Mouse (Mus musculus) heart, postnatal 10 days (tissue): ENCODE results near the gene Hexa. TPM values are rescaled to one million over a fixed set of nuclear protein-coding genes. Genes with fewer than 3 reads are reported as not detected.

ENCODE experiments used
- DNase-seq, 2 experiments: peaks; one replicate each; pipeline ENCODE4 v3.0.0; 2021
- intact Hi-C: fragments of 180-260 bp; cut with DNase I; formaldehyde crosslinking; loops from one replicate; pipeline ENCODE4 v1.15.1; 2025
- total RNA-seq, 2 experiments: library from RNA; stranded (reverse); gene quantifications; 2 replicates each; pipeline ENCODE4 v1.2.3; 2021

The Hexa gene
- total RNA-seq, 2 experiments from 2014 or later, result 33.1 to 38.1 TPM

DNA sequence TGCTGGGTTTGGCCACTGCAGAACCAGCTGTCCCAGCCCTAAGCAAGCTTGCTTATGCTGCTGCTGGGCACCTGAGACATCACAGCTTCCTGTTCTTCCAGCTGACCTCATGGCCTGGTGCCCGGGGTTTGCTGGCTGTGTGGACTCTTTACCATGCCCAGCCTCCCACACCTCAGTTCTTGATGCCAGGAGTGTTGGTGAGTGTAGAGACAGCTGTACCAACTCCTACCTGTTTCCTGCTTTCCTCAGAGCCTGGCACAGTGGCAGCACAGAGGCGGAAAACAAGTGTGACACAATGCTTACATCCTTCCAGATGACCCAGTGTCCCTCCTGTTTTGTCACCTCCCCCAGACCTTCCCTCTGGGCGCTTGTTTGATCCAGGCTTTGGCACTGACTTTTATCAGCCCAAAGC lies 12.3 kb downstream of the Hexa start:
- DNase-seq, result peak; percentile 44 to 49
- intact Hi-C loops, result no loop called here

DNA sequence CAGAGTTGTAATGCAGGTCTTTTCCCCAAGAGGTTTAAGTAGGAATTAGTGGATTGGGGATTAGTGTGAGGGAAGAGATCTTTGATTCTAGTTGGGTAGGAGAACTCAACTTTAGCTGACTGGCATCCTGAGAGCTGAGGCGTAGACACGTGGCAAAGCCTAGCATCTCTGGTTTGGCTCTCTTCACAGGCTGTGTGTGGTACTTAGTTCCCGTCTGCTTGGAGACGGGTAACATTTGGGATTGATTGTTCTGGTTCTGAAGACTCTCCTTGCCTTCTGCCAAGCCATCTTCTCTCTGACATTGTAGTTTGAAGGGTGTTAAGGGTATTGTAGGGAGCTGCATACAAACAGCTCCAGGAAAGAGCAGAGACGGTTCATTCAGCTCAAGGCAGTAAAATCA lies 13.3 kb downstream of the Hexa start:
- DNase-seq, result no peak
- intact Hi-C loops, result no loop called here

DNA sequence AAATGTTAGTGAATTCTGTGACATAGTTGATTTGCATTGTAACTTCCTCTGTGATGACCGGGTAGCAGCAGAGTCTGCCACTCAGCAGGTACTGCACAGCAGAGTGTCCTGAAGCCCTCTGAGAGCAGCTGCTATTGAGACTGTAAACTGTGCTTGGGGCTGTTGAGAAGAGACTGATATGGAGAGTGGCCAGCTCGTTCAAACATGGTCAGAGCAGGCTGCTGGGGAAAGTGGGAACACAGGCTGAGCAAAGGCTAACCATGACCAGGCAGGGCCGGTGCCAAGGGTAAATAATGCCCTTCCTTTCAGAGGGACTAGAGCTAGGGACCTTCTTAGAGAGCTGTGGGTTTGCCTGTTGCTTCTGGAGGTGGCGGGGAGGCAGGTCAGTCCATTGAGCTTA lies 14.4 kb downstream of the Hexa start:
- intact Hi-C loops, result no loop called here
- DNase-seq, result peak in 1 of 2 experiments; percentile 39

DNA sequence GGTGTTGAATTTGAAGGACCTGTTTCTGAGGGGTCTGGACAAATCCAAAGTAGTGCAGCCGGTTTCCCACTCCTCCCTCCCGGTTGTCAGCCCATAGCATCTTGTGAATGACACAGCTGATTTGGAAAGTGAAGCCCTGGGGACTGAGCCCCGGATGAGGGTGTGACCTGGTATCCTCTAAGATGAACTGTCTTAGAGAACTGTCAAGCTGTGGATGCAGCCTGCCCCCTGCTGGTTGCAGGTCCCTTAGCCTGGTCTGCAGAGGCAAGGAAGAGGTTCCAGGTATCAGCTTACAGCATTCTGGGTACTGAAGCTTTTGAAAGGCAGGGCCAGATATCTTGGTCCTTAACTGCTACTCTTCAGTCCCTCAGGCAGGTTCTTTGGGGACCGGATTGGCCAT lies 26.3 kb downstream of the Hexa start:
- intact Hi-C loops, result loop anchor here (1.0 to 10.0 kb wide), 4 partner anchors 112 to 661 kb away; no protein-coding TSS in a partner anchor
- DNase-seq, result peak; percentile 83 to 88

DNA sequence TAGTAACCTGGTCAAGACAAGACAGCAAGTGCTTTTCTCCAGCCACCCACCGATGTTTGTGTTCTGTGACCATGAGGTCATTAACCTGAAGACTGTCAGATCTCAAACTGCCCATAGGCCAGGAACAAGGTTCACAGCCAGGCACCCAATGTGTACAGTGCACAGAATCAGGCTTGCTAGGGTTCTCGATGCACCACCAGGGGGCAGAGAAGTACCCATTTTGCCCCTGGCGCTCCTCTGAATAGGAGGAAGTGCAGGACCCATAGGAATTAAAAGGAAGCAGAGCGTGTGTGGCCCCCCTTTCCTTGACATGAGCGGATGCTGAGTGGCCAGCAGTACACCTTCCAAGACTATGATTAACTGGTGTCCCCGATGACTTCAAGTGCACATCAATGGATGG lies 27.8 kb downstream of the Hexa start:
- DNase-seq, result peak; percentile 65 to 77
- intact Hi-C loops, result loop anchor here (1.0 to 10.0 kb wide), 4 partner anchors 17 to 662 kb away; no protein-coding TSS in a partner anchor

DNA sequence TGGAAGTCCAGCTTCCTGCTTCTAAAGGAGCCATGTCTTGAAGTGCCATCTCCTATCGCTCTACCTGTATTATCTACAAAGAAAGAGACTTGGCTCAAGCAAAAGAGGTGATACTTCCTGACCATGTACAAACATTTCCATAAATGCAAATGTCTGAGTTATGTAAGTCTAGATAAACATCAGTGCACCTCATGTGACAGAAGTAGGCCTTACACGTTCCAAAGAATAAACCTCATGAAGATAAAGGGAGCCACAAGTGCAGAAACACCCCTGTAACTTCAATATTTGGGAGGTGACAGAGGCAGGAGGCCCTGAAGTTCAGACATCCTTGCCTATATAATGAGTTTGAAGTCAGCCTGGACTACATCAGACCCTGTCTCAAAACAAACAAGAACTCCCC lies 32.5 kb downstream of the Hexa start:
- intact Hi-C loops, result no loop called here
- no peak for DNase-seq

DNA sequence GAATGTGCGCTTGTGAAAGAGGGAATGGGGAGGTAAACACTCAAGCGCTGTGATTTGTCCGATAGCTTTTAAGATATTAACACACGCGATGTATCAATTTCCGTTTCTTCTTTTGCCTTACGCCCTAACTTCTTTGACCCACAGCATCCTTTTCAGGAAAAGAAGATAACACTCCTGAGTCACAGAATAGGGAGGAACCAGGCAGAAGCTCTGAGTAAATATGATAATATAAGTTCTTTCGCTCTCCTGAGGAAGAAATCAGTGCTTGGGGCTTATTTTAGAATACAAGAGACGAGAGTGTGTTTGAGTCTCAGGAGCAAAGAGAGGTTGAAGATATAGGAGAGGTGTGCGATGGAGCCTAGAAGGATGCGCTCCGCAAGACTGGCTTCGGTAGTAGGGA lies 38.1 kb downstream of the Hexa start:
- DNase-seq, result no peak
- intact Hi-C loops, result no loop called here

DNA sequence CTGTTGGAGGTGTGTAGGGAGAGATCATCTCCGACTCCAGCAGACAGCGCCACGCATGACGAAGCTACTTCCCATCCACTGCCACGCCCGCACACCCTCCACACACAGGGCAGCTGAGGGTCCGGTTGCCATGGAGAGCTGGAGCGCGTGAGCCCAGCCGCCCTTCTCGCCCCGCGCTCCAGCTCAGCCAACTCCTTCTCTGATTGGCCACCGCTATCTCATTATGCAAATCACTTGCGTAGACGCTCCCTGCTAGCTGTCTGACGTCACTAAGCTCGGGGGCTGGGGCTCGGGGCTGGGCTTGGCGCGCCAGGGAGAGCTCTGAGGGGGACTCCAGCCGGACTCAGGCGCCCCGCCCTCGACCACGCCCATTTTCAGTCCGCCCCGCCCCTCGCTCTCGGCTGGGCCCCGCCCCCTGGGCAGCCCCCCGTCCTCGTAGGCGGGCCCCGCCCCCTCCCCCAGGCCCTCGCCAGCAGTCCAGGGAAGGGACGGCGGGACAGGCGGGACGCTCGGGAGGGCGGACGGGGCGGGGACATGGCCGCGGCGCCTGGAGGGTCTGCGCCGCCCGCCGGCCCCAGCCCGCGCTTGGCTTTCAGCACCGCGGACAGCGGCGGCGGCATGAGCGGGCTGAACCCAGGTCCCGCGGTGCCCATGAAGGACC lies 38.6 kb downstream of the Hexa start, which contains the start of gene Celf6:
TSS of gene Celf6 (plus strand) at position 74 of the 661 bp plus-strand sequence.
- peak; percentile 86 to 91 for DNase-seq
- intact Hi-C loops, result no loop called here

DNA sequence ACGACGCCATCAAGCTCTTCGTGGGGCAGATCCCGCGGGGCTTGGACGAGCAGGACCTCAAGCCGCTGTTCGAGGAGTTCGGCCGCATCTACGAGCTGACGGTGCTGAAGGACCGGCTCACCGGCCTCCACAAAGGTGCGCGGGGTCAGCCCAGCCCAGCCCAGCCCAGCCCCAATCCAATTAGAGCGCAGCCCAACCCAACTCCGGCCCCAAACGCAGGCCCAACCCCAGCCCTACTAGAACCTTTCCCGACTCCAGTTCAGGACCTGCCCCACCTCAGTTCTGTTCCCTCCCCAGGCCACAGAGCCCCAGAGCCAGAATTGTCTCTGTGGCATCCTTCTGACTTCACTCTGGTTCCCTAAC lies 39.1 kb downstream of the Hexa start:
- intact Hi-C loops, result no loop called here

DNA sequence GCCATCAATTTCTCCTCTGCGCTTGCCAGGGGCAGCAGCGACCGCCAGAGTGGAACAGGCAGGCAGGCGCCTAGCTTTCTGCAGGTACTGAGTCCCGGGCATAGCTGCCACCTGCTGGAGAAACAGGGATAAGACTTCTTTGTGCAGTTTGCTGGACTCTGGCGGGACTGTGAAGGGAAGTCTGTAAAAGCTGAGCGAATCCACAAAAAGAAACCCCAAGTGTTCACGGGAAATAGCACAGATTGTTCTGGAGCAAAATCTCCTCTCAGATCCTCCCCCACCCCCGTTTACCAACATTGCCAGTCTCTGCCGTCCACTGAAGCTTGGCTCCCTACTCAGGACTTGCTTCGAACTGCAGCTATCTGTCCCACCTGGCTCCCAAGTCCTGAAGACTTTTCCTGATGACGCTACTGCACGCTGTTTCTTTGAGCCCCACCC lies 45.5 kb downstream of the Hexa start:
- intact Hi-C loops, result loop anchor here (1.0 kb wide), 1 partner anchor 18 kb away; no protein-coding TSS in a partner anchor
- DNase-seq, result peak; percentile 78 to 84

More for the DNA sequence above, 39.1 kb downstream of the Hexa start:
- no peak for DNase-seq

DNA sequence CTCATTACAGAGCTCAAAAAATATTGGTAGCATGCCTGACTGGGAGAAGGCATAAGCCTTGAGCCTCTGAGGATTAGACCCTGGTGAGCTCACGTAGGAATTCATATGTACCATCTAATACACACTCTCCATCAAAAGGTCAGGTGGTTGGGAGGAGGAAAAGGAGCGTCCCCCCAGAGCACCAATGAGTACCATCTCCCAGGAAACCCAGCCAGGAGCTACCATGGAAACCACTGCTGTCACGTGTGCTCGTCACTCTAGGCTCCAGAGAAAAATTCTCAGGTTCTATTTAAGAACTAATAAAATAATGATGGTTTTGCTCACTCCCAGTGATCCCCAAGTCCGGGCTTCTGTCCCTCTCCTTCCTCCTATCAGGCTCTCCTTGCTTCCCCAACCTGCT lies 48.9 kb downstream of the Hexa start:
- intact Hi-C loops, result no loop called here
- no peak for DNase-seq

DNA sequence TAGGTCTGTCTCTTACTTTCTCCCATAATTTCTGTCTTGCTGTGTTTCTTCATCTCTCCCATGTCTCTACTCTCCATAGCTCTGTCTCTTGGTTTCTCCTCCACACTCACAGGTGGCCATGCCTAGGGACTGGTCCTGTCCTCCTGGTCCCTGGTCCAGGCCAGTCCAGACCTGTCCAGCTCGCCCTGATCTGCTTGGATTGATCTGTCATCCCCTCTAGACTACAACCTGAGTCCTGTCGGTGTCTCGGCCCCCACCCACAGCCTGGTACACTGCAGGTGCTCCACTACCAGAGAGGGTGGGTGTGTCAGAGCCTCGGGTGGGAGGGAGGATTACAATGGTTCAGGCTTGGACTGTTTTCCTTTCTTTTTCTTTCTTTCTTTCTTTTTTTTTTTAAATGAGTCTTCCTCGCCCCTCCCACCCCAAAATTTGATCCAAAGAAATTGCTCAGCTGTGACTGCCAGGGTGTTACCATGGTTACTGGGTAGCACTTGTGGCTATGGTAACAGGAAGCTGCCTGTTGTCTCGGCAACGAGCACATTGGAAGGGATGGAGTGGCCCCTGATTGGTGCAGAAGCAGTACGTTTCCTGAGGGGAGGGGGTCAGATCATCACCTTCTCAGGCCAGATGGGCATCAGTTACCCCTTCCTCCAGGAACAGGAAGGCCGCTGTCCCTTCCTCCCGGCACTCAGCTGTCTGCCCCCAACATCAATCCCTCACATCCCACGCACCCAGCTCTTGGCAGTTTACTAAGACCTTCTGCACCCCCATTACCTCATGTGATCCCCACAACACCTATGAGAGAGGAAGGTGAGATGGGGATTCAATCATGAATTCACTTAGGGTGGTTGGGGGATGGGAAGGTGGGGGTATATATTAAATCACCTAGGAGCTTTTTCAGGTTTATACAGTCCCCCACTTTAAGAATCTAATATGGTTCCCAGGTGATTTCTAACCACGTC lies 49.7 kb downstream of the Hexa start:
- intact Hi-C loops, result no loop called here
- no peak for DNase-seq

DNA sequence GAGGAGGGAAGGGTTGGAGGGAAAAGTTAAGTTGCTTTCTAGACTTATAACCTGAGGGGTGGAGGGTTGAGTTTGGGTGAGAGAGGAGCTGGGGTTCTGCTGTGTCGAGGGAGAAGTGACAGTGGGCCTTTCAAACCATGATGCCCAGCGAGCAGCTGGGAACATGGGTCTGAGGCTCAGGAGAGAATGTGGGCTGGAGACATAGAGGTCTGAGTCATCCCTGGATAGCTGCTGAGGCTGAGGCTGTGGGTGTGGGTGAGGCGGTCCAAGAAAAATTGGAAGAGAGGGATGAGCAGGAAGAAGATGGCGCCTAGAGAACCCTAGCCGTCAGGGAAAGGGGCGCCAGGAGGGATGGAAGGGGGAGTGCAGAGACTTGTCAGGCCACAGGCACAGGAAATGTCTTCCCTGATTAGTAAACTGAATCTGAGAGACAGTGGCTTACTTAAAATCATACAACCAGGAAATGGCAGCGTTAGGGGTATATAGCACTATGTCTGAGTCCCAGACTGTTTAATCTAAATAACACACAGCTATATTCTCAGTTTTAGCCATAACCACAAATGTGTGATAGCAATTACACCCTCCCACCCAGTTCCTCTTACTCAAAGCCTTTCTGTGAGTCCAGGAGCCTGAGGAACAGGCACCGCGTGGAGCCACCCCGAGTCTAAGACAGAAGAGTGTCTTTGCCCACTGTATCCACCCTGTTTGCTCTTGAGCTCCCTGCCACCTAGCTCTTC lies 50.5 kb downstream of the Hexa start:
- intact Hi-C loops, result no loop called here

DNA sequence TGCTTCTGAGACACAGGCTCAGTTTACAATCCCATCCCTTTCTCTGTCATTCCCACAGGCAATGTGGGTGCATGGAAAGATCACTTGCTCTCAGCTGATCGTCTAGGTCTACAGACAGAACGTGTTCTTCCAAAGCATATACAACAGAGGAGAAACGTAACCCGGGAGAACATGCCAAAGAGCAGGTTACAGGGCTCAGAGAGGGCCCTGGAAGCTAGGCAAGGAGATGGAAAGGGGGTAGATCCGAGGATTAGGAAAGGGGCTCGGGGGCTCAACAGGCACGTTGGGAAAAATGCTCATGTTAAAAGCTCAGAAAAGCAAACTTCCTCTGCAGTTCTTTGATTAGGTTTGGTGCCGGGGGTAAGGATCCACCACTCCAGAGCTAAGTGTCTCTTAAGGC lies 62.3 kb downstream of the Hexa start:
- intact Hi-C loops, result no loop called here
- DNase-seq, result no peak

More for the DNA sequence above, 50.5 kb downstream of the Hexa start:
- DNase-seq, result no peak

DNA sequence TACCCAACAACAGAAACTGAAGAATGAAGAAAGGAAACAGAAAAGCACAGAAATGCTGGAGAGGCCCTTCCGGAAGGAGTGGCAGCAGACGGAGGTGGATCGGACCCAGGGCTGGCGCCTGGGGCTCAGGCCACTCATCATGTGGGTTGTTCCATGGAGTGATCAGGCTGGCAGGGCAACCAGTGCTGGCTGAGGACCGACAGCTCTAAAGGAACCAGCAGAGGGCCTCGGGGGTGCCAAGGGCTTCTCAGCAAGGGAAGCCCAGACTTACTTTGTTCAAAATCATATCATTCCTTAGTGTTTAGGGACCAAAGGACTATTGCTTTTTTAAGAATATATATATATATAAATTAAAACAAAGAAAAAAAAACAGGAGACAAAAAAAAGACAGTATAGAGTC lies 66.6 kb downstream of the Hexa start:
- intact Hi-C loops, result no loop called here
- DNase-seq, result no peak

DNA sequence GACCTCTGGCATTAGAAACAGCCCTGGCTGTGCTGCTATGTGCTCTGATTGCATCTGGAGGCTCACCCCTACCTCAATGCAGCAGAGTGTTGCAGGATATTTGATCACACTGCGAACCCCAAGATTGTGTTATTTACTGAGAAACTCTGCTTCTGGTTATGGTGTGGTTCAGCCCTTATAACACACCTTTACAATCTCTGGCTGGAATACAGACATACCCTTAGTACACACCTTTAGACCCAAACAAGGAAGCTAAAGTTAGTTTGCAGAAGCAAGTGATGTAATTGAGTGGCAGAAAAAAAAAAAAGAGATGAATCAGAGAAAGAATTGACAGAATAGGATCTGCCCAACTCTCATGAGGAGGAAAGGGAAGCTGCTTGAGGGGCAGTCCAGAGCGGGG lies 71.6 kb downstream of the Hexa start:
- intact Hi-C loops, result no loop called here
- DNase-seq, result no peak

Other genes with a start within 250 kb of the Hexa start
- 10 to 100 TPM; 11.3 to 12.6 TPM for gene Adpgk, start 248.0 kb upstream of the Hexa start, total RNA-seq
- 1 to 10 TPM; 2.8 to 3.5 TPM for gene Bbs4, start 186.0 kb upstream of the Hexa start, total RNA-seq
- 10 to 100 TPM; 83.9 to 90.7 TPM for gene Arih1, start 52.9 kb upstream of the Hexa start, total RNA-seq
- under 1 TPM; 0.22 to 0.31 TPM for gene Tmem202, start 307 bp downstream of the Hexa start, total RNA-seq
- gene Celf6, start 38.4 kb downstream of the Hexa start, total RNA-seq, result not detected
- 10 to 100 TPM; 15.6 to 19.3 TPM for gene Parp6, start 77.7 kb downstream of the Hexa start, total RNA-seq
- 1,000 to 10,000 TPM; 1,252 to 1,287 TPM for gene Pkm, start 116.8 kb downstream of the Hexa start, total RNA-seq
- gene Gramd2, start 140.6 kb downstream of the Hexa start, total RNA-seq, result under 1 TPM in 1 of 2 experiments, not detected in 1; 0.26 TPM
- 1 to 10 TPM; 4.4 to 8.3 TPM for gene Senp8, start 211.2 kb downstream of the Hexa start, total RNA-seq
- 10 to 100 TPM; 19.3 to 21.0 TPM for gene Myo9a, start 211.4 kb downstream of the Hexa start, total RNA-seq